Mouse (Mus musculus): ENCODE measurements around the gene Mettl23. TPM values are rescaled to one million over a fixed set of nuclear protein-coding genes. Genes with fewer than 3 reads are reported as not detected.
A peak's percentile ranks its signal among the peaks of the same experiment; 100 is the strongest.

Mettl23 gene
- 10 to 100 TPM; 29.1 to 35.3 TPM for total RNA-seq (2021)
- long read RNA-seq, experiment 1, transcript Mettl23-201 (5 exons, 1,276 nt): major isoform, 22 of 58 reads
- long read RNA-seq, experiment 1, partial matches to known transcripts: 8 of 58 reads
- long read RNA-seq, experiment 1, other reads (novel, unspliced or antisense): 27 of 58 reads
- long read RNA-seq, experiment 2, transcript Mettl23-201 (5 exons, 1,276 nt): major isoform, 11 of 37 reads
- long read RNA-seq, experiment 2, partial matches to known transcripts: 8 of 37 reads
- long read RNA-seq, experiment 2, other reads (novel, unspliced or antisense): 15 of 37 reads

DNA sequence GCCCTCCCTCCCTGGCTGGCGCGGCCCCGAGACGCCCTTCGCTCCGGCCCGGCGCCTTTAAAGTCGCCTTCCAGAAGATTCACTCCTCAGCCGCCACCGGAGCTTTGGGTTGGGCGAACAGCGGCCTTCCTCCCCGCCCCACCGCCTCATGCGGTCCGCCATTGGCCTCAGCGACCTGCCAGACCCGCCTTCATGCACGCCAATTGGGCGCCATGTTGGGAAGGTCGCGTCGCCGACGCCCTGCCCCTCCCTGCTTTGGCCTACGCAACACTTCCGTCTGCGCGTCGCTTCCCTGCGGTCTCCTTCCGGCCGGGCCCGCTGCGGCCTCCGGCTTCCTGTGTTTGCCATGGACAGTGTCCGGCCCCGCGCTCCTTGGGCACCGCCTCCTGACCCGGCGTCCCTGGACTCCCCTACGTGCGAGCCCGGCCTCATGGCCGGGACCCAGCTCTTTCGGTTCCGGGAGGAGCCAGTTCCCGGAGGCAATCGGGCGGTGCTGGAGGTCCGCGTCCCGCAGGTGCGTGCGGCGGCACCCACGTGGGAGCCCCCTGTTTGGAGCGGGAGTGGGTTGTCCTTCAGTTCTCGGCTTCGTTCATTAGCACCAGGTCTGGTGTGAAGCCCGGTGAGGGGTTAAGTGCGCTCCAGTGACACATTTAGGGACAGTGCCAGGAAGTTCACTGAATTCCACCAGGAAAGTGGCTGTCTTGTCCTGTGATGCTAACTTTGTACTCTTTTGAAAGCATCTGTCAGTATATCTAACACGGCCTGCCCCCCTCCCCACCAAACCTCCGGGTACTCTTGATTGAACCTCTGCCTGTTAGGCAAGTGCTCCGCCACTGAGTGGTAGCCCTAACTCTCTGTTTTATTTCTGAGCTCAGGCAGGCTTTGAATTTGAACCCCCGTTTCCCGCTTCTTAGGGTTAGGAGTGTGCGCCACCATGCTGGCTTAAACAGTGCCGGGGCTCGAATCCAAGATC, at the start of gene Mettl23, which contains the start of gene Jmjd6:
Gene Mettl23, plus strand, starts transcription at position 18 of the 973 bp plus-strand sequence.
Gene Jmjd6, minus strand, starts transcription at position 189 of the 973 bp plus-strand sequence.
- DNase-seq: peak; percentile 97

DNA sequence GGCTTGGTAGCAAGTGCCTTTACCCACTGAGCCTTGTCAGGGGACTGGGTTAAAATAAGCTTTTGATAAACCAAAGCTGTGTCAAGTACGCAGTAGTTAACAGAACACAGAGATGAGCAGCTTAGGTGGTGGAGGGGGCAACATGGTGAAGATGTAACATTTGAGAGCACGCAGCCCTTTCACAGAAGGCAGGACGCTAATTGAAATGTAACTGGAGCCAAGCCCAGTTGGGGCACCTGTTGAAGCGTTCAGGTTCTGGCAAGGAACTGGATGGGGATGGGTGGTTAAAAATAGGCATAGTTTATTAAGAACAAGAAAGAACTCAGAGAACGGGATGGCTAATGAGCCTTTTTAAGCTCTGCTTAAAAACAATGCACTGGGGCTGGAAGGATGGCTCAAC, 43.7 kb upstream of the Mettl23 start:
- DNase-seq: no peak

DNA sequence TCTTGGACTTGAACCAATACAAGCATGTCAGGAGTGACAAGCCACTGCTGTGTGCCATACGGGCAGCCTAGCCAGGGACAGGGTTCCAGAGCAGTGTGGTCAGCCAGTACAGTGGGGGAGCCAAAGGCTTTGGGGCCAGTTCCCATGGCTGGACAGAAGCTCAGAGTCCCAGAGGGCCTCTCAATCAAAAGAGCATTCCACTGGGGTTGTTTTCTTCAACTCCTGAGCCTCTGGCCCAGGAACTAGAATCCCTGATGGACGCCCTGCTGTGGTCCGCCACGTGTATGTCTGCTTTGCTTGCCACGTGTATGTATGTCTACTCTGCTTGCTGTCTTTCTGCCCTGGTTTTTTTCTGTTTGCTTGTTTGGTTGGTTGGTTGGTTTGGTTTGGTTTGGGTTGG, 42.0 kb upstream of the Mettl23 start:
- peak; percentile 40 for DNase-seq

DNA sequence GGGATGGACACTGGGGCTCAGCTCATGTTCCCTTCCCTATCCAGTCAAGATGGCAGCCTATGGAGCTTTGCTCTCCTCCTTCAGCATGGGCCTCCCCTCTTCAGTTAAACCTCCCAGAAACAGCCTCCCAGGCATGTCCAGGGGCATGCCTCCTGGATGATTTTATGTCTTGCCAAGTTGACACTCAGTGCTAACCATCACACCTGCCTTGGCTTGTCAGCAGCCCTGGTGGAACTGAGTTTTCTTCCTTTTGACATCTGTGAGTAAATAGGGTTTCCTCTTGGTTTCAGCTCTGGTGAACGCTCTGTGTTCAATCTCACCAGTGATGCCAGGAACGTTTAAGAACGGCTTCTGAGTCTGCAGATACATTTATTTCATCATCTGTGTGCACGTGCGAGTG, 40.4 kb upstream of the Mettl23 start:
- DNase-seq: no peak

DNA sequence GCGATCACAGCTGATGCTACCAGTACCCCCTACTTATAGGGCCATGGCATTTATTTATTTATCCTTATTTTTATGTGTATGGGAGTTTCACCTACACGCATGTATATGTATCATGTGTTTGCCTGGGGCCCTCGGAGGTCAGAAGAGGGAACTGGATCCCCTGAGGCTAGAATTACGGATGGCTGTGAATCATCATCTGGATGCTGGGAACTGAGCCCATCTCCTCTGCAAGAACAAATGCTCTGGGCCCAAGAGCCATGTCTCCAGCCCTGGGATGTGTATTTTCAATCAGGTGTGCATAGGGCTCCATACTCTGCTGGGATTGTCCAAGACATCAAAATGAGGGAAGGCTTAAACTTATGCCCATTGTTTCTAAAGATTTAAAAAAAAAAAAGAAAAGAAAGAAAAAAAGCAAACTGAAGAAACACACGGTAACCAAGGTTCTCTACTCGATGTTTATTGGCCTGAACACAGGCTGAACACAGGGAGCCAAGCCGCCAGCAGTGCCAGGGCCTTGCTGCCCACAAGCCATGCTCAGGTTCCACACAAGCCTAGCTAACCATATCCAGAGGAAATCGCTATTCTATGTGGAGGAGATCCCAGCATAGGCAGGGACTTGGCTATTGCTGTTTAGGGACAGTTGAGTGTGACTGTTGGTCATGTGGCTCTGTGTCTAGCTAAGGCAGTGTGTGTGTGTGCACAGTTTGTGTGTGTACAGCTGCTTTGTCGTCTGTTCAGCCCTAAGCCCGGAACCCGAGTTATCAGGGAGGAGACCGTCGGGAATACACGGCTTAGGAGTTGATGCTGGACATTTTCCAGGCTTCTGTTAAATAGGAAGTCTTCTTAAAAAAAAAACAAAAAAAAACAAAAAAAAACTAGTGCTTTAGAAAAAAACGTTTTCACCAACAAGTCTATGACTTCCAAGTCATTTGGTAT, 36.7 kb upstream of the Mettl23 start:
- DNase-seq: no peak

DNA sequence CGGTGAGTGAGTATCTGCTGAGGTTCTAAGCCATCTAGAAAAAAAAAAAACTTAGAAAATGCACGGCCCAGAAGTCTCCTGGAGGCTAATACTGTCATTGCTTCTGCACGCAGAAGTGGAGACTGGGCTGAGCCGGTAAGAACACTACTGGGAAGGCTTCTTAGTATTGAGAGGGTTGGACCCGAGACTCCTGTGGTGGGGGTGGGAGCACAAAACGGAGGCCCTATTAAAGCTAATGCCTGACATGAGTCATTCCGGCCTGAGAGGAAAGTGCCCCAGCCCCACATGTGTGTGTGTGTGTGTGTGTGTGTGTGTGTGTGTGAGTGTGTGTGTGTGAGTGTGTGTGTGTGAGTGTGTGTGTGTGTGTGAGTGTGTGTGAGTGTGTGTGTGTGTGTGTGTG, 36.0 kb upstream of the Mettl23 start:
- DNase-seq: no peak

DNA sequence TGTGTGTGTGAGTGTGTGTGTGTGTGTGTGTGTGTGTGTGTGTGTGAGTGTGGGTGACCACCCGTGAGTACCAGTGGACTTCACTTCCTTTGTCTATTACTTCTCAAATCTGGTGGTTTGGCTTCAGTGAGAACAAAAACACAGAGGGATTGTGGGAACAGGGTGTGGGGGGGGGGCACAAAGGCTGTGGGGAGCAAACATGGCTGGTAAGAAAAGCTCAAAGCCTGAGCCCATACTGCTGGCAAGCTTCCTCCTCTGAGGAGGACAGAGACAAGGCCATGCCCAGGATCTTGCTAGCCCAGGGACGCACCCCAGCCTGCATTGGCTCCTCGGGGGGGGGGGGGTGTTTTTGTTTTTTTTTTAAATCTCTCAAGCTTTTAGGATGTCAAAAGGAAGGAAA, 35.6 kb upstream of the Mettl23 start:
- no peak for DNase-seq

DNA sequence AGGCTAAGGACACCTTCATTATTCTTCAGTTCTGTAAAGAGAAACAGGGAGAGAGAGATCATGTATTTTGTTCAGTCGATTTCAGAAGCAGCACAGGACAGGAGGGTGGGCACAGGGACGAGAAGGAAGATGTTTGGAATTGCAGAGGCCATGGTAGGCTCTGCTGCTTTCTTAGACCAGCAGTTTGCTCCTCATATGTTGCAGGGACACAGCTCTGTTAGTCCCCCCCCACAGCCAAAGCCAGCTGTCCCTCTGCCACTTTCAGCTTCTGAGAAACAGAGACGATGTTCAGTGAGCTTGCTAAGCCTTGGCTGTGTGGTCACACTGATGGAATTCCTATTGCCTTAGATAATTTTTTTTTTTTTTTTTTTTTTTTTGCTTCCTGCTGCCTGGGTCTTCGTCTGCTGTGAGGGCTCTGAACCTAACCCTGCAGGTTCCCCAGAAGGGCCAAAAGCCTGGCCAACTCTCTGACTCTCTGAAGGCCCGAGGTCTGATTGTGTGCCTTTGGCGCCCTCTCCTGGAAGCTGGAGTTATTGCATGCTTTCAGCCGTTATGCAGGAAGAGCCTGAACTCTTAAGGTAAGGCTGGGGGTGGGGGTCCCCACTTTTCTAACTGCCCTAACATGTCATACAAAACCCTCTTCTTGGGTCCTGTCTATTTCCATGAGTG, 35.0 kb upstream of the Mettl23 start:
- DNase-seq: peak; percentile 92

DNA sequence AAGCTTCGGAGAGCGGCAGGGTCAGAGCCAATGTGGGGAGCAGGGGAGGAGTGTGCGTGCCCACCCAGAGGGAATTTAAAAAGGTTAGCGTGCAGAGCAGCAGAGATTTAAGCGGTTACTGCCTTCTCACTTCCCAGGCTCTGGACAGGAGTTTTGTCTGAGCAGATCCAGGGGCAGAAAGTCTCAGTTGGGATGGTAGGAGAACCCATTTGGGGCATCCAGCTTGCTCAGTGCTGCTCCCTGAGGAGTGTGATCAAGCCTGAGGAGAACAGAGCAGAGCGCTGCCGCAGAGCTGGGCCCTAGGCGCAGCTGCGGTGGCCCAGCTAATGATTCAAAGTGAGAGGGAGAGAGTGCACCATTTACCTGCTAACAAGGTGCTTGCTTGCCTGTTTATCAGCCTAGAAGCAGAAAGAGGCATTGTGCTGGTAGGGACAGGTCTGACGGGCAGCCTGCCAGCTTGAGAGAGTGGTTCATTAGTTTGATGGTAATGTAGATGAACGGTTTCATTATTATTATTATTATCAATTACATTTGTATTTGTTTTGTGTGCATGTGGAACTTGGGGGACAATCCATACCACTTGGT, 34.2 kb upstream of the Mettl23 start:
- no peak for DNase-seq

DNA sequence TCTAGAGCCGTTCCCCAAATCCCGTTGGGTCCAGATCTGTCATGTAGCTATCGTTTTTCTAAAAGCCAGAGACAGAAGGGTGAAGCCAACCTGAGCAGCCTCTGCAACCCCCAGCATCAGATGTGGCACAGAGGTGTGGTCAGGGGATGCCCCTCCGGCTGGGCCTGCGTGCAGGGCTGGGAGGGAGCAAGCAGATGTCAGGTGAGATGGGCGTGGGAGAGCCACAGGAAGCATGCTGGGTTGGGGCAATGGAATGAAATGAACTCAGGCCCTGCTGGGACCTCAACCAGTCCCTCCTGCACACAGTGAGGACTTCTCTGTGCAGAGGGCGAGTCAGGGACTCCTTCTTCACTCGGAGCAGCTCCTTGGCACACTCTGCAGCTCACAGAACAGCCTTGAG, 33.6 kb upstream of the Mettl23 start:
- no peak for DNase-seq

DNA sequence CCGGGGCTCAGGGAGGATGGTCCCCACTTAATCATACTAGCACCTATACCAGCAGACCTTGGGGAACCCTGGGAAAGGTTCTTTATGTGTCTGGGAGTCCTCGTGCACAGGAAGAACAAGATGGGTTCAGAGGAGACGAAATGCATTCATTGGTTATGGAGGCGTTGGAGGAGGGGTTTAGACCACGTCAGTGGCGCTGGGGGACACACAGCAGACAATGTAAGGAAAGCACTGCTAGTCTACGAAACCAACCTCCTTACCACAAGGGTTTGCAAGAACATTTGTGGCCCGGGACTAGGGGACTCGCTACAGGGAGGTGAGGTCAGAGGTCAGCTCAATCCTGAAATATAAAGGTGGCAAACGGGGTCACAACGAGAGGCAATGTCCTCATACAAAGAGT, 32.5 kb upstream of the Mettl23 start:
- DNase-seq: no peak

DNA sequence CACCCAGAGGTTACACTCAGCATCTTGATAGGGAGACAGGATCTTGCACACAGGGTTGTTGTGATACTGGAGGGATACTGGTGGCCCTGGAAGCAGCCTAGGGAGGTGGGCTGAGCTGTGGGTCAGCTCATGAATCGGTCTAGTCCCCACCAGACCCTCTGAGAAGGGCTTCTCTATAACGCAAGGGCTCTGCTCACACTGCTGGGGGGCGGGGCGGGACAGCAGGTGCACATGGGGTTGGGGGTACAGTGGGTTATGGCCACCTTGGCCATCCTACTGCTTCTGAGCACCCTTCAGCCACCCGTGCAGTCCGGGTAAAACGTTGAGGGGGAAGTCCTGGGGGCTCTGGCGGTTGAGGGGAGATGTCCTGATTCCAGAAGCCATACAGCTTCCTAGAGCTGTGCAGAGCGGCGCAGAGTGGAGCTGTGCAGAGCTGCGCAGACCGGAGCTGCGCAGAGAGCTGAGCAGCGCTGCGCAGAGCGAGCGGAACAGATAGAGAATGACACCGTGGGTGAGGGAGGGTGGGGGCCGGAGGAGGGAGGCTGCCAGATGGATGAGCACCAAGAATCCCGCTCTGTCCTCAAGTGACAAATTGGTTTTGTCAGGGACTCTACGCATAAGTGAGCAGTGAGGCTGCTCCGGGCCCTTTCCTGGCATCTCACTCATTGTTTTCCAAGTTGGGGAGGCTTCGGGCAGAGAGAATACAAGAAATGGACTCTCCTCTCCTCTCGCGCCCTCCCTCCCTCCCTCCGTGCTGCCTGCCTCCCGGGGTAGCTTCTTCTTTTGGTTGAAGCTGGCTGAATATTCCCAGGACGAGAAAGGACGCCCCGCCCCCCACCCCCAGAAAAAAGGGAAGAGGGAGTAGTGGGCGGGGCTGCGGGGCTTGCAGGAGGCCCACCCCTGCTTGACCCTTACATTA, 31.8 kb upstream of the Mettl23 start:
- peak; percentile 80 for DNase-seq

DNA sequence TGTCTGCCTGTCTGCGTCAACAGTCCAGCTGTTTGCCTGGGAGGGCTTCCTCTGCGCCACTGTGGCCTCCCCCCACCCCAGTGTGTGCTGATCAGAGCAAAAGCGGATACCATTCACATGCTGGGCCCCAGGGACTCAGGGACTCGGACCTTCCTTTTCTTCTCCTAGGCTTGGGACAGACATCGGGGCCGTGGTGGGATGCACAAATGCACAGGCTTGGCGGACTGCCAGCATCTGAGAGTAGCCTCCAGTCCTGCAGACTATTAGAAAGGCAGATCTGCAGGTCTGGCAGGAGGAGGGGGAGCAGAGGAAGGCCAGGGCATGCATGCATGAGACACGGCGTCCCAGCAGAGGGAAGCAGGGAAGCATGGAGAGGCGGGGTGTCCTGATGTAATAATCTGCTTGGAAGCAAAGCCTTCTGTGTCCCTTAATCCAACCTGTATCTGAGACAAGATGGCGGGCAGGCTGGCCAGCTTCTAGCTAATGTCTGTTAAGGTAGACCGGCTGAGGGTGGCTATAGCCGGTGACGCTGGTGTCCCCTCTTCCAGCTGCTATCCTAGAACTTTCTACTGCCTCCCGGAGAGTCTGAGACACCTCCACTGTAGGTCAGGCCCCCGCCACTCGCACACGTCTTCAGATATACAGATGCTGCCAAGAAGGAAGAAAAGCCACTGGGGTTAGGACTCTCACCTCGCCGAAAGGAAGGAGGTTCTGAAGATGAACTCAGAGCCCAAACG, 30.1 kb upstream of the Mettl23 start:
- peak; percentile 33 for DNase-seq

DNA sequence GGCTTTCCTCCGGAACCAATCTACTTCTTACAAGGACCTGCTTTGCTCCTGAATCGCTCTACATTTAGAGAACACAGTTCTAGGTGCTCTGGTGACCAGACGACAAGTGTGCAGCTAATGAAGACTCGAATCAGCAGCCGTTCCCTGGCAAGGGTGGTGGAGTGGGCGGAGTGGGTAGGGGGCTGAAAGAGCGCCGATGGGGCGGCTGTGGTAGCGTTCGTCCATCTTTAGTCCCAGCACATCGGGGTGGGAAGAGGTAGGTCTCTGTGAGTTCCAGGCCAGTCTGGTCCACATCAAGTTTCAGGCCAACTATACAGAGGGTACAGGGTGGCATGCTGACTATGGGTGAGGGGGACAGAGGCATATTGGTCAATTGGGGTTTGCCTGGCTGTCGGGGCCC, 29.5 kb upstream of the Mettl23 start:
- DNase-seq: no peak

DNA sequence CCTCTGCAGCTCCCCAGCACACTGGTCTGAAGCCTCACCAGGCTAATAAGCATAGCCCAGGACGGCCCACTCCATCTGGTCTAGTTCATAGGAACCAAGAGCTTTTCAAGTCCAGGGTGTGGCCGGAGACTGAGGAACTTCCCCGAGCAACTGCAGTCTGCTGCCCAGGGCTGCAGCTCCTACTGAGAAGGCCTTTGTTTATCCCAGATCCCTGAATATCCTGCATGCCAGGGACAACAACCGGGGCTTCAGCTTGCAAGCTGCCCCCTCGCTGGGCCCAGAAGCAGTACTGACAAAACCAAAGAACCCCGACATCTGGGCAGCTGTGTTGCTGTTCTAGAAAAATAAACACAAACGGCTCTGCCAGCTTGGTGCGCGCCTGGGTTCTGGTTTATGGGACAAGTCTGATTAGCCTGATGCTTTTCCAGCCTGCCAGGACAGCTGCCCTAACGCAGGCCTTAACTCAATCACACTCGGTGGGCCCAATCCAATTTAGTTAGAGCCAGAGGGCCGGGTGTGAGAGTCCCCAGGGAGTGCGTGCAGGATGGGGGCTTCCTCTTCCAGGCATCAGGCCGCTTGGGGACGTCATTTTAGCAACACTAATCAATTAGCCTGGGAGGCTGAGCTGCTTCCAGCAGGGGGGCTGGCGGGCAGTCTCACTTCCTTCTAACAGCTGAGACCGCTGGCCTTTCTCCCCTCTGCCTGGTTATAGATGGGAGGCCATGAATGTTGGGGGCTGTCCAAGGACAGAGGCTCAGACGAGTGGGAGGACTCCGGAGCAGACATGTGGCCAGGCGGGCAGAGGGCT, 28.8 kb upstream of the Mettl23 start:
- DNase-seq: peak; percentile 58

DNA sequence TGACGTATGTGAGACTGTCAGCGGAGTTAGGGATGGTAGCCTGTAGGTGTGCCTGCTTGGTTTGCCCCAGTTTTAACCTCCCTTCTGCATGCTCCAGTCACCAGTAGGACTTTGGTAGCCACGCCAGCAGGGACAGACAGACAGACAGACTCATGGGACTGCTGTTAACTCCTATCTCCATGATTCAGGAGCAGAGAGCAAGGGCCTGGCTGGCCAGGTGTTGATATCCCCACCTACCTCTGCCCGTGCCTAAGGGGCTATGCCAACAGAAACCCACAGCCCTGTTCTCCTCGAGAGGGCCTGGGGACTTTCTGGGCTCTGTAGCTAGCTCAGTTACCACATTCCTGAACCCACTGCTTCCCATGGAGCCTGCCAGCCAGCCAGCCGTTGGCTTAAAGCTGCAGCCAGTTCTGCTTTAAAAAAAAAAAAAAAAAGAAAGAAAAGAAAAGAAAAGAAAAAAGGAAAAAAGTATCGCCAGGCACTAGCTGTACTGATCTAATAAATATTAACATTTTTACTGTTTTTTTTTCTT, 28.1 kb upstream of the Mettl23 start:
- no peak for DNase-seq

DNA sequence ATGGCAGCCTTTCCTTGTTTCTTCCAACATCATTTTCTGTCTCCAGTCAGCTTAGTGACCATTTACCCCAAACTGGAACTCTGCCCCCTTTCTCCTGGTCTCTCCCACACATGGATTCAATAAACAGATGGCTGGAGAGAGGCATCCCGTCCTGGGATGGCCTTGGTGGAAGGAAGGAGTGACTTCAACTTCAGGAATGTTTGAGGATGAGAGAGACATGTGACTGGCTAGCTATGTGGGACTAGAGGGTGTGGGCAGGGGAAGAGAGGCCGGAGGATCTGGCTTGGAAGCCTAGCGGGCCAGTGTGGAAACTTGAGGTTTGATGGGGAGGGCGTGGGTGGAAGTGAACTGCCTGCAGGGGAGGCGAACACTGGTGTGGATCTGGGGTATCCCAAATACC, 26.3 kb upstream of the Mettl23 start:
- DNase-seq: peak; percentile 38

DNA sequence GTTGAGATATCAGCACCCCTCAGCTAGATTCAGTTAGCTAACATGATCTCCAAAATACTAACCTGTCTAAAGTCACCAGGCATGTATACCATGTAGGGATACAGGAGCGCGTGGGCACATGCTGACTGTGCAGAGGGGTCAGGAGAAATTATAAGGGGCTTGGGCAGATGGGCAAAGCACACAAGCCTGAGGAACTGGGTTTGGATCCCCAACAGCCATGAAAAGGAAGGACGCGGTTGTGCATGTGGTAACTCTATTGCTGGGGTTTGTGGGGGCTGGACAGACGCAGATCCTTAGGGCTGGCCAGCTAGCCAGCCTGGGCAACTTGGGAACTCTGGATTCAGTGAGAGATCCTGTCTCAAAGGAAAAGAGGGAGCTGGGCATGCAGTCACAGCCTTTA, 25.5 kb upstream of the Mettl23 start:
- no peak for DNase-seq

Measured in adrenal gland, postnatal 10 days (tissue).